Mouse (Mus musculus): ENCODE results near the gene Mrs2. TPM values are rescaled to one million over a fixed set of nuclear protein-coding genes. Genes with fewer than 3 reads are reported as not detected.
A peak's percentile ranks its signal among the peaks of the same experiment; 100 is the strongest.

Gene Mrs2
- total RNA-seq (2021), result 10 to 100 TPM; 60.4 to 62.3 TPM
- long read RNA-seq, experiment 1, full-length matches to known transcripts, result 14 of 43 reads
- long read RNA-seq, experiment 1, partial matches to known transcripts, result 2 of 43 reads
- long read RNA-seq, experiment 1, other reads (novel, unspliced or antisense), result 27 of 43 reads
- long read RNA-seq, experiment 2, full-length matches to known transcripts, result 13 of 29 reads
- long read RNA-seq, experiment 2, partial matches to known transcripts, result 3 of 29 reads
- long read RNA-seq, experiment 2, other reads (novel, unspliced or antisense), result 13 of 29 reads

- intact Hi-C loops (cut with DNase I), result no loop called here
- DNase-seq (ENCODE audit: low spot score in 2 of 2), result peak; percentile 76 to 89
Observed at GRCm38 (mm10) chr13:25019793-25020539, at the start of gene Mrs2. Mrs2 (minus strand) TSS chr13:25020379.

DNA sequence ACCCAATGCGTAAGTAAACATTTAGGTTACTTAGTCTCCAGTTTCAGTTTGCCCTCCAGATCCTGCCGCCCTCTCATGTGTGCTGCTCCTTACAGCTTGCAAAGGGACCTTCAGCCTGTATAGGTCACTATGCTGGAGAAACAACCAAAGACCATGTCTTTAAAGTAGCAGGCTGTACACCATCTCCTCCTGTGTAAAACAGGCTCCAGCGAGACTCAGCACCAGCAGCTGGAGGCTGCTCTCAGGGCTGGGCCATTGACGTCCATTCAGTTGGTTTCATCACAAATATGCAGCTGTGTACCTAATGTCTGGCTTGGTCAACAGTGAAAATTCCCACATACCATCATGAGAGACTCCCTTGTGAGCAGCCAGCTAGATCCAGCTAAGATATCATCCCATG, 49.6 kb upstream of the Mrs2 start:
- intact Hi-C loops (cut with DNase I), result no loop called here
- DNase-seq (ENCODE audit: low spot score in 2 of 2), result no peak

DNA sequence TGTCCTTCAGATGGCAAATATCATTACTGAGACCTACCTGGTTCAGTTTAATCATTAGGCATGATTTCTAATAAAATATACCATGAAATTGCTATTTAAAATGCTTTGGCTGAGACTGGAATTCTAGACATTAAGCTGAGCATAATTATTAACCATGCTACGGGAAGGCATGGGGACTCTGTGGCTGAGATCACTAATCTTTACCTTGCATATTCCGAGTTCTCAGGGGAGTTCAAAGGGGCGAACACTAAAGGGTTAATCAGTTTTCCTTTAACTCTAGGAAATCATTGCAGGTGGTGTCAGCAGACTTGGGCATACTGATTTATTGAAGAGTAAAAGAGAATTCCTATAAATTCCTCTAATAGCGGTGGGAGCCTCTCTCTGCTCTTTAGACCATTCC, 47.0 kb upstream of the Mrs2 start:
- DNase-seq (ENCODE audit: low spot score in 2 of 2), result no peak
- intact Hi-C loops (cut with DNase I), result no loop called here

GRCm38 (mm10) chr13:25066659-25067058, 46.5 kb upstream of the Mrs2 start:
- no peak for DNase-seq (ENCODE audit: low spot score in 2 of 2)
- intact Hi-C loops (cut with DNase I), result no loop called here

DNA sequence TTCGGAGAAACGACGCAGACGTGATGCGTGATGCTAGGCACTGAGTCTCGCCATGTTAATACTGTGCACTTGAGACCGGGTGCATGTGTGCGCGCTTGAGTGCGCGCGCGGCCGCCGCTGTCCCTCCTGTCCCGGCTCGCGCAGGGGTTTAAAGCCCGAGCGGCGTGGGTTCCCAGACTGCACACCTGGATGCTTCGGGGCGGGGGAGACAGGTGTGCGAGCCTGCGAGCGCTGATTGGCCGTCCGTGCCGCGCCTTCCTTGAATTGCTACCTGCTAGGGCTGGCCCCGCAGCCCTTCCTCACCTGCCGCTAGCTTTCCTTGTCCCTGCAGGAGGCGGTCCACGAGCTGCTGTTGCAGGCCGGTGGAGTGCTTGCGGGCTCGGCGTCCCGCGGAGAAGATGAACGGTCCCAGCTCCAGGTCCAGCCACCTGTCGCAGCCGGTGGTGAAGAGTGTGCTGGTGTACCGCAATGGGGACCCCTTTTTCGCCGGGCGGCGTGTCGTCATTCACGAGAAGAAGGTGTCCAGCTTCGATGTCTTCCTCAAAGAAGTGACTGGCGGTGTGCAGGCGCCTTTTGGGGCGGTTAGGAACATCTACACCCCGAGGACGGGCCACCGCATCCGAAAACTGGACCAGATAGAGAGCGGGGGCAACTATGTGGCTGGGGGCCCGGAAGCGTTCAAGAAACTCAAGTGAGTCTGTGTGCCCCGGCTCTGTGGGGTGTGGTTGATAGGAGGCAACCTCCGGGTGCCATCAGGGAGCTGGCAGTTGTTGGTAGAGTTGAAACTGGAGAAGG, 35.9 kb upstream of the Mrs2 start, which contains the start of gene Dcdc2a:
Gene Dcdc2a (plus strand): TSS at position 132 of the 795 bp plus-strand sequence.
- intact Hi-C loops (cut with DNase I), result loop anchor here (2.0 kb wide), 1 partner anchor 59 kb away; no protein-coding TSS in a partner anchor
- DNase-seq (ENCODE audit: low spot score in 2 of 2), result peak in 1 of 2 experiments; percentile 9

GRCm38 (mm10) chr13:25055111-25055554, 35.0 kb upstream of the Mrs2 start:
- DNase-seq (ENCODE audit: low spot score in 2 of 2), result peak; percentile 72 to 79
- intact Hi-C loops (cut with DNase I), result loop anchor here (2.0 kb wide), 1 partner anchor 60 kb away; no protein-coding TSS in a partner anchor

- no peak for DNase-seq (ENCODE audit: low spot score in 2 of 2)
- intact Hi-C loops (cut with DNase I), result no loop called here
Observed at GRCm38 (mm10) chr13:25052671-25053070, 32.5 kb upstream of the Mrs2 start.

GRCm38 (mm10) chr13:25039488-25039887, 19.3 kb upstream of the Mrs2 start:
- DNase-seq (ENCODE audit: low spot score in 2 of 2), result no peak
- intact Hi-C loops (cut with DNase I), result no loop called here

GRCm38 (mm10) chr13:25027114-25027425, 6.9 kb upstream of the Mrs2 start:
- intact Hi-C loops (cut with DNase I), result no loop called here

GRCm38 (mm10) chr13:25026409-25027113, 6.4 kb upstream of the Mrs2 start:
- no peak for DNase-seq (ENCODE audit: low spot score in 2 of 2)
- intact Hi-C loops (cut with DNase I), result no loop called here

More at GRCm38 (mm10) chr13:25027114-25027425, 6.9 kb upstream of the Mrs2 start:
- no peak for DNase-seq (ENCODE audit: low spot score in 2 of 2)

- intact Hi-C loops (cut with DNase I), result loop anchor here (1.0 kb wide), 1 partner anchor 91 kb away; no protein-coding TSS in a partner anchor
- DNase-seq (ENCODE audit: low spot score in 2 of 2), result peak in 1 of 2 experiments; percentile 52
Observed at GRCm38 (mm10) chr13:25024655-25025054, 4.5 kb upstream of the Mrs2 start.

DNA sequence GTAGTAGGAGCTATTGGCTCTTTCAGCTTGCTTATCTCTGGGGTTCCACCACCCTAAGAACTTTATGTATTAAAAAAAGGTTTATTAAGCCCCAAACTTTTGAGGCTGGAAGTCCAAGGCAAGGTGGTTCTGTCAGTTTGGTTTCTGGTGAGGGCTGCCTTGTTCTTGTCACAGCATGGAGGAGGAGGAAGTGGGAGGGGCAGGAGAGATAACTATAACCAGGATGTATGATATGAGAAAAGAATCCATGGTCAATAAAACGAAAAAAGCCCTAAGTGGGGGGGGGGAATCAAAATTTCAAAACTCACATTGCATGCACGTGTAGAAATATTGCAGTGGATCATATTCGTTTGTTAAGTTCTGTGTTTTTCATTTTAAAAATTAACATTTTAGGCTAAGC, 3.0 kb upstream of the Mrs2 start:
- no peak for DNase-seq (ENCODE audit: low spot score in 2 of 2)
- intact Hi-C loops (cut with DNase I), result no loop called here

DNA sequence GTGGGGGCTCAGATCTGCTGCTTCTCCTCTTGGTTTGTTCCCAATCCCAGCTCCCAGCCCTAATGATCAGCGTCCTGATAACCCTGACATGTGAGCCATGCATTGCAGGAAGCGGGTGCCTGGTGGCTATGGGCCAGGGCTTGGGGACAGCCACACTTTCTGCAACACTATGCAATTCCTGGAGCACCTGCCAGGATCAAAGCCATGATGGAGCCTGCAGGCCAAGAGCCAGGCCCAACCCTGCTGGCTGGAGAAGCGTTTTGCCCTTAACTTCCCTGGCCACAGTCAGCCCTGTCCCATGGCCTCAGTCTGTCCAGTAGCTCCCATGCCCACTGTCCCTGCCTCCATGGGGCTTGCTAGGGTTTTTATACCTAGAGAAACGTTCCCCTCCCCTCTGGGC, 2.2 kb upstream of the Mrs2 start:
- intact Hi-C loops (cut with DNase I), result no loop called here
- no peak for DNase-seq (ENCODE audit: low spot score in 2 of 2)

DNA sequence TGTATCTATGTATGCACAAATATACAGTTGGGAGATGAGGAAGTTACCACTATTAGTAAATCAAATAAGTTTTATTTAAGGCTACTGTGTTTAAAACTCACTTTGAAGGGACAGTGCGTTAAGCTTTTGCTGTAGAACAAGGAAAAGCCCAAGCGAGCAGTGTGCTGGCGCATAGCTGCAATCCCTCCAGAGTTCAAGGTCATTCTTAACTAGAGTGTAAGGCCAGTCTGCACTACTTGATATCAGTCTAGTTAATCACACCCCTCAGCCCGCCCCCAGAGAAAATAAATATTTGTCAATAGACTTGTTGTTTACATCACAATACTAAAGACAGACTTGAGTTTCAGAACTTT, 337 bp upstream of the Mrs2 start:
- DNase-seq (ENCODE audit: low spot score in 2 of 2), result no peak
- intact Hi-C loops (cut with DNase I), result no loop called here

GRCm38 (mm10) chr13:25018316-25018715, 1.9 kb downstream of the Mrs2 start:
- DNase-seq (ENCODE audit: low spot score in 2 of 2), result no peak
- intact Hi-C loops (cut with DNase I), result no loop called here

- peak; percentile 52 to 70 for DNase-seq (ENCODE audit: low spot score in 2 of 2)
- intact Hi-C loops (cut with DNase I), result no loop called here
Observed at GRCm38 (mm10) chr13:25007115-25007514, 13.1 kb downstream of the Mrs2 start.

GRCm38 (mm10) chr13:25002965-25003364, 17.2 kb downstream of the Mrs2 start:
- intact Hi-C loops (cut with DNase I), result no loop called here

DNA sequence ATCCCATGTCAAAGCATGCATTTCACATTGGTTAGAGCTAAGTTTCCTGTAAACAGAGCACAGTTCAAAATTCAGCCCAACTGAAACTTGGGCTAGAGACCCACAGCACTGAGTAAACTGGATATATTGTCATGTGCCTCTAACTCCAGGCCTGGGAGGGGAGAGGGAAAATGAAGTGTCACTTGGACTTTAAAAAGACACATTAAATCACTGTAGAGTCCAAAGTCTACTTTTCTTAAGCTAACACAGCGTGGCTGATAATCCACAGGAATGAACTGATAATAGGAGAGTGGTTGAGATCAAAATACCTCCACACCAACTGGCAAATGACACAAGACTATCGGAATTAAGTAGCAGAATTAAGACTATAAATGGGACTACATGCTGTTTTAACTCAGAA, 20.6 kb downstream of the Mrs2 start:
- intact Hi-C loops (cut with DNase I), result no loop called here
- DNase-seq (ENCODE audit: low spot score in 2 of 2), result no peak

More at GRCm38 (mm10) chr13:25002965-25003364, 17.2 kb downstream of the Mrs2 start:
- DNase-seq (ENCODE audit: low spot score in 2 of 2), result no peak

DNA sequence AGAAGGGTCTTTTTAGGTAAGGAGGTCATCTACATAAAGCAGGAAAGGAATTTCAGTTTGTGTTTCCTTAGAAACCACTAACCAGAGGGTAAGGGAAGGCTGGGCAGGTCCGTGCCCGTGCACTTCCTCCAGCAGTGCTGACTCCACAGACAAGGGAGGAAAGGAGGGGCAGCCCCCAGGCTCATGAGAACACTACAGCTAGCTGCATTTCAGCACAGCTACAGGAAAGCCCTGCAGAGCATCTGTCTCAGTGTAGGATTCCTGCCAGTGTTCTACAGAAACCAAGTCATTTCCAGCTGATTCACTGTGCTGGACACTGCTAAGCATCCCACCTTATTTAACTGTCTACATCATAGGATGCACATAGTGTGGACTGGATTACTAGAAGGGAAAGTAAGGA, 27.0 kb downstream of the Mrs2 start:
- intact Hi-C loops (cut with DNase I), result no loop called here
- peak; percentile 45 to 49 for DNase-seq (ENCODE audit: low spot score in 2 of 2)

All from left cerebral cortex, postnatal 14 days (tissue).